Mouse (Mus musculus): Measurements from ENCODE around the gene Gm5426. TPM values are rescaled to one million over a fixed set of nuclear protein-coding genes. Genes with fewer than 3 reads are reported as not detected.
"Not testable (repeated sequence)": the region's sequence is repeated elsewhere in the genome, so short reads cannot be mapped to it uniquely, and the experiment has no call there.

Gm5426 gene
- polyA plus RNA-seq (2014; fragmentation: Nextera tagmentation; extraction: Ambion mirVana) = not detected in 2 replicates

GRCm38 (mm10) chr10:96136451-96136850 is at the start of gene Gm5426:
Gene Gm5426 (plus strand): TSS chr10:96136603.
- ATAC-seq (ENCODE audit: insufficient number of reproducible peaks, insufficient read depth, low FRiP score, low read depth) = not testable (repeated sequence)
- 92% methylated on average over 6 of the region's 6 CpGs for WGBS

GRCm38 (mm10) chr10:96089744-96090143 is 46.7 kb upstream of the Gm5426 start:
- Histone ChIP-seq H3K9me3 (ENCODE audit: control insufficient read depth, low read length) (no peaks in the 10 kb centered on the region), H3K4me2 (ENCODE audit: low read length) (no peak overlapping the region), H3K36me3 (ENCODE audit: control insufficient read depth, insufficient read depth, low read length) (no peaks in the 10 kb centered on the region), H3K9ac (ENCODE audit: low read length) (no peak overlapping the region), H3K27ac (replicated peaks in 1 of 2; ENCODE audit: control insufficient read depth in 1 of 2, insufficient read depth in 1 of 2, low read depth in 2 of 2, low read length in 2 of 2) (no peak overlapping the region), H3K27me3 (ENCODE audit: control insufficient read depth, insufficient read depth, low read length) (no peaks in the 10 kb centered on the region), H3K4me3 (ENCODE audit: control insufficient read depth in 1 of 2, insufficient read depth in 1 of 2, low read depth in 1 of 2, low read length in 2 of 2) (no peak overlapping the region), H3K4me1 (ENCODE audit: control insufficient read depth in 2 of 2, insufficient read depth in 2 of 2, low read length in 2 of 2) (peaks cover 0 to 8% of the 10 kb centered on the region in 2 experiments; a peak in 2 of 4 replicates)
- WGBS = 76% methylated on average over 1 of the region's 1 CpGs
- ATAC-seq (ENCODE audit: insufficient number of reproducible peaks, insufficient read depth, low FRiP score, low read depth) = no peak

More at GRCm38 (mm10) chr10:96136451-96136850, at the start of gene Gm5426:
- not testable (repeated sequence) for H3K9ac ChIP-seq (ENCODE audit: low read length); H3K4me2 ChIP-seq (ENCODE audit: low read length); H3K27me3 ChIP-seq (ENCODE audit: control insufficient read depth, insufficient read depth, low read length); H3K9me3 ChIP-seq (ENCODE audit: control insufficient read depth, low read length); H3K36me3 ChIP-seq (ENCODE audit: control insufficient read depth, insufficient read depth, low read length); H3K4me1 ChIP-seq (ENCODE audit: control insufficient read depth in 2 of 2, insufficient read depth in 2 of 2, low read length in 2 of 2); H3K4me3 ChIP-seq (ENCODE audit: control insufficient read depth in 1 of 2, insufficient read depth in 1 of 2, low read depth in 1 of 2, low read length in 2 of 2); H3K27ac ChIP-seq (replicated peaks in 1 of 2; ENCODE audit: control insufficient read depth in 1 of 2, insufficient read depth in 1 of 2, low read depth in 2 of 2, low read length in 2 of 2)

- H3K4me2 ChIP-seq (ENCODE audit: low read length) = no peak overlapping the region
- H3K36me3 ChIP-seq (ENCODE audit: control insufficient read depth, insufficient read depth, low read length) = no peaks in the 10 kb centered on the region
- ATAC-seq (ENCODE audit: insufficient number of reproducible peaks, insufficient read depth, low FRiP score, low read depth) = no peak
- H3K27me3 ChIP-seq (ENCODE audit: control insufficient read depth, insufficient read depth, low read length) = no peaks in the 10 kb centered on the region
- no peak overlapping the region for H3K4me3 ChIP-seq (ENCODE audit: control insufficient read depth in 1 of 2, insufficient read depth in 1 of 2, low read depth in 1 of 2, low read length in 2 of 2)
- no peak overlapping the region for H3K27ac ChIP-seq (replicated peaks in 1 of 2; ENCODE audit: control insufficient read depth in 1 of 2, insufficient read depth in 1 of 2, low read depth in 2 of 2, low read length in 2 of 2)
- H3K9me3 ChIP-seq (ENCODE audit: control insufficient read depth, low read length) = no peaks in the 10 kb centered on the region
- no peak overlapping the region for H3K9ac ChIP-seq (ENCODE audit: low read length)
- H3K4me1 ChIP-seq (ENCODE audit: control insufficient read depth in 2 of 2, insufficient read depth in 2 of 2, low read length in 2 of 2) = peaks cover 0 to 10% of the 10 kb centered on the region in 2 experiments; a peak in 2 of 4 replicates
- 77% methylated on average over 3 of the region's 3 CpGs for WGBS
Measured at GRCm38 (mm10) chr10:96090388-96090787, 46.0 kb upstream of the Gm5426 start.

- H3K9ac ChIP-seq (ENCODE audit: low read length) = no peak overlapping the region
- no peak for ATAC-seq (ENCODE audit: insufficient number of reproducible peaks, insufficient read depth, low FRiP score, low read depth)
- no peaks in the 10 kb centered on the region for H3K9me3 ChIP-seq (ENCODE audit: control insufficient read depth, low read length)
- no peaks in the 10 kb centered on the region for H3K36me3 ChIP-seq (ENCODE audit: control insufficient read depth, insufficient read depth, low read length)
- peaks cover 0 to 10% of the 10 kb centered on the region in 2 experiments; a peak in 2 of 4 replicates for H3K4me1 ChIP-seq (ENCODE audit: control insufficient read depth in 2 of 2, insufficient read depth in 2 of 2, low read length in 2 of 2)
- WGBS = 5% methylated on average over 2 of the region's 2 CpGs
- no peak overlapping the region for H3K4me2 ChIP-seq (ENCODE audit: low read length)
- H3K27me3 ChIP-seq (ENCODE audit: control insufficient read depth, insufficient read depth, low read length) = no peaks in the 10 kb centered on the region
- H3K4me3 ChIP-seq (ENCODE audit: control insufficient read depth in 1 of 2, insufficient read depth in 1 of 2, low read depth in 1 of 2, low read length in 2 of 2) = no peak overlapping the region
- H3K27ac ChIP-seq (replicated peaks in 1 of 2; ENCODE audit: control insufficient read depth in 1 of 2, insufficient read depth in 1 of 2, low read depth in 2 of 2, low read length in 2 of 2) = no peak overlapping the region
Measured at GRCm38 (mm10) chr10:96093890-96094531, 42.4 kb upstream of the Gm5426 start.

- H3K4me2 ChIP-seq (ENCODE audit: low read length) = no peak overlapping the region
- H3K27me3 ChIP-seq (ENCODE audit: control insufficient read depth, insufficient read depth, low read length) = no peaks in the 10 kb centered on the region
- ATAC-seq (ENCODE audit: insufficient number of reproducible peaks, insufficient read depth, low FRiP score, low read depth) = no peak
- no peak overlapping the region for H3K27ac ChIP-seq (replicated peaks in 1 of 2; ENCODE audit: control insufficient read depth in 1 of 2, insufficient read depth in 1 of 2, low read depth in 2 of 2, low read length in 2 of 2)
- H3K9ac ChIP-seq (ENCODE audit: low read length) = no peak overlapping the region
- no peaks in the 10 kb centered on the region for H3K36me3 ChIP-seq (ENCODE audit: control insufficient read depth, insufficient read depth, low read length)
- WGBS = 69% methylated on average over 2 of the region's 2 CpGs
- peaks cover 0 to 10% of the 10 kb centered on the region in 2 experiments; a peak in 2 of 4 replicates for H3K4me1 ChIP-seq (ENCODE audit: control insufficient read depth in 2 of 2, insufficient read depth in 2 of 2, low read length in 2 of 2)
- H3K9me3 ChIP-seq (ENCODE audit: control insufficient read depth, low read length) = no peaks in the 10 kb centered on the region
- H3K4me3 ChIP-seq (ENCODE audit: control insufficient read depth in 1 of 2, insufficient read depth in 1 of 2, low read depth in 1 of 2, low read length in 2 of 2) = no peak overlapping the region
Measured at GRCm38 (mm10) chr10:96094559-96094958, 41.8 kb upstream of the Gm5426 start.

GRCm38 (mm10) chr10:96096730-96097129 is 39.7 kb upstream of the Gm5426 start:
- WGBS = 81% methylated on average over 7 of the region's 7 CpGs
- no peaks in the 10 kb centered on the region for H3K9me3 ChIP-seq (ENCODE audit: control insufficient read depth, low read length)
- no peaks in the 10 kb centered on the region for H3K36me3 ChIP-seq (ENCODE audit: control insufficient read depth, insufficient read depth, low read length)
- H3K27me3 ChIP-seq (ENCODE audit: control insufficient read depth, insufficient read depth, low read length) = no peaks in the 10 kb centered on the region
- no peak for ATAC-seq (ENCODE audit: insufficient number of reproducible peaks, insufficient read depth, low FRiP score, low read depth)
- H3K27ac ChIP-seq (replicated peaks in 1 of 2; ENCODE audit: control insufficient read depth in 1 of 2, insufficient read depth in 1 of 2, low read depth in 2 of 2, low read length in 2 of 2) = no peak overlapping the region
- no peak overlapping the region for H3K9ac ChIP-seq (ENCODE audit: low read length)
- H3K4me1 ChIP-seq (ENCODE audit: control insufficient read depth in 2 of 2, insufficient read depth in 2 of 2, low read length in 2 of 2) = peaks cover 0 to 10% of the 10 kb centered on the region in 2 experiments; a peak in 2 of 4 replicates
- no peak overlapping the region for H3K4me2 ChIP-seq (ENCODE audit: low read length)
- no peak overlapping the region for H3K4me3 ChIP-seq (ENCODE audit: control insufficient read depth in 1 of 2, insufficient read depth in 1 of 2, low read depth in 1 of 2, low read length in 2 of 2)

GRCm38 (mm10) chr10:96101035-96101434 is 35.4 kb upstream of the Gm5426 start:
- Histone ChIP-seq H3K27ac (replicated peaks in 1 of 2; ENCODE audit: control insufficient read depth in 1 of 2, insufficient read depth in 1 of 2, low read depth in 2 of 2, low read length in 2 of 2) (no peak overlapping the region), H3K9ac (ENCODE audit: low read length) (no peak overlapping the region), H3K36me3 (ENCODE audit: control insufficient read depth, insufficient read depth, low read length) (no peaks in the 10 kb centered on the region), H3K4me1 (ENCODE audit: control insufficient read depth in 2 of 2, insufficient read depth in 2 of 2, low read length in 2 of 2) (no peaks in the 10 kb centered on the region), H3K27me3 (ENCODE audit: control insufficient read depth, insufficient read depth, low read length) (no peaks in the 10 kb centered on the region), H3K4me2 (ENCODE audit: low read length) (no peak overlapping the region), H3K4me3 (ENCODE audit: control insufficient read depth in 1 of 2, insufficient read depth in 1 of 2, low read depth in 1 of 2, low read length in 2 of 2) (no peak overlapping the region), H3K9me3 (ENCODE audit: control insufficient read depth, low read length) (no peaks in the 10 kb centered on the region)
- no peak for ATAC-seq (ENCODE audit: insufficient number of reproducible peaks, insufficient read depth, low FRiP score, low read depth)
- 84% methylated on average over 4 of the region's 4 CpGs for WGBS

- no peak for ATAC-seq (ENCODE audit: insufficient number of reproducible peaks, insufficient read depth, low FRiP score, low read depth)
- no peak overlapping the region for H3K4me2 ChIP-seq (ENCODE audit: low read length)
- no peak overlapping the region for H3K27ac ChIP-seq (replicated peaks in 1 of 2; ENCODE audit: control insufficient read depth in 1 of 2, insufficient read depth in 1 of 2, low read depth in 2 of 2, low read length in 2 of 2)
- H3K36me3 ChIP-seq (ENCODE audit: control insufficient read depth, insufficient read depth, low read length) = no peaks in the 10 kb centered on the region
- H3K4me1 ChIP-seq (ENCODE audit: control insufficient read depth in 2 of 2, insufficient read depth in 2 of 2, low read length in 2 of 2) = no peaks in the 10 kb centered on the region
- H3K9me3 ChIP-seq (ENCODE audit: control insufficient read depth, low read length) = no peaks in the 10 kb centered on the region
- H3K4me3 ChIP-seq (ENCODE audit: control insufficient read depth in 1 of 2, insufficient read depth in 1 of 2, low read depth in 1 of 2, low read length in 2 of 2) = no peak overlapping the region
- no peaks in the 10 kb centered on the region for H3K27me3 ChIP-seq (ENCODE audit: control insufficient read depth, insufficient read depth, low read length)
- WGBS = 32% methylated on average over 3 of the region's 3 CpGs
- H3K9ac ChIP-seq (ENCODE audit: low read length) = no peak overlapping the region
Measured at GRCm38 (mm10) chr10:96104158-96104557, 32.2 kb upstream of the Gm5426 start.
